Mouse (Mus musculus) natural killer cell, adult 2 months (primary cell): ENCODE results near the gene Klk10.

Experiments
- DNase-seq, 2 experiments: peaks; one replicate each; pipeline ENCODE4 v3.0.0; 2022; ENCODE audit warnings: low spot score in 2 of 2

Klk10 gene

GRCm38 (mm10) chr7:43780746-43781145 is at the start of gene Klk10:
Gene Klk10, plus strand, starts transcription at chr7:43781035.
- no peak for DNase-seq

- DNase-seq: no peak
Measured at GRCm38 (mm10) chr7:43747788-43748187, 33.0 kb upstream of the Klk10 start.

GRCm38 (mm10) chr7:43752806-43753205 is 28.0 kb upstream of the Klk10 start:
- no peak for DNase-seq

DNA sequence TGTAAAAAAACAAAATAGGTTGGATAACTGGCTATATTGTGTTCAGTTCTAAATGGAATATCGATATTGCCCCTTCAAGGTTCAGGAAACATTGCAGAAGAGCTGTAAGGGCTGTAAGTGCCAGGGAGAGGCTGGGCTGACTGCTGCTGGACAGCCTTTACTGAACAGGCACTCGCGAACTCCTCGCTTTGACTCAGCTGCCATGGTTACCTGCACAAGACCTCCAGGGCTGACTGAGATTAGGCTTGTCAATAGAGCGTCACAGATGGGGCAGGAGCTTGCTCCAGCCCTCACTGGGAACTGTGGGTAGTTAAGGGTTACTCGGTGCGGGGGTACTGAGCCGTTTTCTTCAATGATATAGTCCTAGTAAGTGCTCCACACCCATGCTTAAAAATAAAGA is 14.4 kb upstream of the Klk10 start:
- no peak for DNase-seq

DNA sequence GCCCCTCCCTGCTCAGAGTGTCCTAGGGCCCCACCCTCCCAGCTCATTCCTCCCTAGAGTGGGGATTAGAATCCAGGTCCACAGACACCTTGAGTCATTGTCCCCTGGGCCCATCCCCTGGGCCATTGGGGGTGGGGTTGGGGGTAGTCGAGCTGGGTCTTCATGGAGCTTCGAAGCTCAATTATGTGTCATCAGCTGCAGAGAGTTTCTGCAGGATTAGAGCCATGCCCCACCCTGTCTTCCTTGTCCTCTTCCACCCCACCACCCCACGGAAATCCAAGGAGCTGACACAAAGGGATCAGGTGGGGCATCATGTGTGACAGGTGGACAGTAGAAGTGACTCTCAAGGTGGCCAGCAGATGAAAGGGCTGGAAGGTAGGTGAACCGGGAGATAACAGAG is 12.2 kb upstream of the Klk10 start, which contains the start of gene Klk12:
TSS of gene Klk12 (plus strand) at position 301 of the 400 bp plus-strand sequence.
- DNase-seq: no peak

DNA sequence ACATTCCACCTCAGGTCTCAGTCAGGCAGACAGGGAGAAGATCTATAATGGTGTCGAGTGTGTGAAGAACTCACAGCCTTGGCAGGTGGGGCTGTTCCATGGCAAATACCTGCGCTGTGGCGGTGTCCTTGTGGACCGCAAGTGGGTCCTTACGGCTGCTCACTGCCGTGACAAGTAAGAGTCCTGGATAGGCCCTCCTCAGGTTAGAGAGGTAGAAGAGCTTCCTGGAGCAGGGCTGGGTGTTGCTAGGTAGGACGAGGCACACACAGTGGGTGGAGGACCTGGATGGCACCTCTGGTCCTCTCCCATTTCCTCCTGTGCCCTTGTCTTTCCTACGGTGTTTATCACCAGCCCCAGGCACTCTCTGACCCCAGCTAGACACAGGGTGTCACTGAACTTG is 11.2 kb upstream of the Klk10 start:
- DNase-seq: no peak

- no peak for DNase-seq
Measured at GRCm38 (mm10) chr7:43770701-43771100, 10.1 kb upstream of the Klk10 start.

- DNase-seq: no peak
Measured at GRCm38 (mm10) chr7:43771916-43772315, 8.9 kb upstream of the Klk10 start.

- DNase-seq: no peak
Measured at GRCm38 (mm10) chr7:43772901-43773300, 7.9 kb upstream of the Klk10 start.

DNA sequence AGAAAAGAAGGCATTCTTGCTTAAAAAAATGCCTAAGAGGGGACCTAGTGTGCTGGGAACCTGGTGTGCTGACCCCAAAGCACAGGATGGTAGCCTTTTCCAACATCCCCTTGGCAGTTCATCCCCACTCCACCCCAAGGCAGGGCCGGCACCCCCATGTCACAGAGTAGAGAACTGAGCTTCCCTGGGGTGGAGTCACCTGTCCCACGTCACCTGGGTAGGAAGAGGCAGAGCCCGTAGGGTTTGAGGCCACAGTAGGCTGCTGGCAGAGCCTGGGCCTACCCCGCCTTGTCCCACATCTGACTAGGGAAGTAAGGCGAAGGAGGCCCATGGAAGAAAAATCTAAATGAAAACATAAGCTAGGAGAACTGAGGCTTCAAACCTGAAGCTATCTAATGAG is 6.5 kb upstream of the Klk10 start, which contains the start of gene Klk11:
TSS of gene Klk11 (plus strand) at position 241 of the 400 bp plus-strand sequence.
- no peak for DNase-seq

- no peak for DNase-seq
Measured at GRCm38 (mm10) chr7:43774802-43775201, 6.0 kb upstream of the Klk10 start.

GRCm38 (mm10) chr7:43775311-43776057 is 5.4 kb upstream of the Klk10 start:
- DNase-seq: no peak

- DNase-seq: no peak
Measured at GRCm38 (mm10) chr7:43776506-43776905, 4.3 kb upstream of the Klk10 start.

DNA sequence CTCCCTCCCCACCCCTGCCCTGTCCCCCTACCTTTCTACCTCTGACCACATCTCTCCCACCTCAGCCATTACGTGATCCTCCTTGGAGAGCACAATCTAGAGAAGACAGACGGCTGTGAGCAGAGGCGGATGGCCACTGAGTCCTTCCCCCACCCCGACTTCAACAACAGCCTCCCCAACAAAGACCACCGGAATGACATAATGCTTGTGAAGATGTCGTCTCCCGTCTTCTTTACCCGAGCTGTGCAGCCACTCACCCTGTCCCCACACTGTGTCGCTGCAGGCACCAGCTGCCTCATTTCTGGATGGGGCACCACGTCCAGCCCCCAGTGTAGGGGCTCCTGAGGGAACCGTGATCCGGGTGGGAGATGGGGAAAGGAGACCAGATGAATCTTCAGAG is 3.4 kb upstream of the Klk10 start:
- DNase-seq: no peak

DNA sequence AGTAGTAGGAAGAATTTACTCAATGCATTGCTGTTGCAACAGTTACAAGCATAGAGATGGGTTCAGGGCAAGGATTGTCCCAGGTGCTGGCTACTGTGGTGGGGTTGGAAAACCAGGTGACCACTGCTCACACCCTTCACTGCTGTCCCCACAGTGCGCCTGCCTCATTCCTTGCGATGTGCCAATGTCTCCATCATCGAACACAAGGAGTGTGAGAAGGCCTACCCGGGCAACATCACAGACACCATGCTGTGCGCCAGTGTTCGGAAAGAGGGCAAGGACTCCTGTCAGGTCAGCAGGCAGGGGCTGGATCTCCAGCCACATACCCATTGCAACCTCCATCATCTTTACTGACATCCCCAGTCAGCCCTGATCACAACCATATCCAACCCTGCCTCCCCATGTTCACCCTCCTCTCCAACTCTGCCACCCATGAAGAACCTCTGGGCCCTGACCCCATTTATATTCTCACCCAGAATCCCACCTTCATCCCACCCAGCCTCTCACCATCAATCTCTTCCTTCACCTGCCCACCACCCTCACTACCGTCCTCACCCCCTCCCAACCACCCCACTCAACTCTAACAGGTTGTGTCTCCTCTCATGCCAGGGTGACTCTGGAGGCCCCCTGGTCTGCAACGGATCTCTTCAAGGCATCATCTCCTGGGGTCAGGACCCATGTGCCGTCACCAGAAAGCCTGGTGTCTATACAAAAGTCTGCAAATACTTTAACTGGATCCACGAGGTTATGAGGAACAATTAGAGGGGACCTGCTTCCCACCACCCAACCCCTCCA is 2.5 kb upstream of the Klk10 start:
- no peak for DNase-seq

- DNase-seq: no peak
Measured at GRCm38 (mm10) chr7:43780241-43780640, 594 bp upstream of the Klk10 start.

DNA sequence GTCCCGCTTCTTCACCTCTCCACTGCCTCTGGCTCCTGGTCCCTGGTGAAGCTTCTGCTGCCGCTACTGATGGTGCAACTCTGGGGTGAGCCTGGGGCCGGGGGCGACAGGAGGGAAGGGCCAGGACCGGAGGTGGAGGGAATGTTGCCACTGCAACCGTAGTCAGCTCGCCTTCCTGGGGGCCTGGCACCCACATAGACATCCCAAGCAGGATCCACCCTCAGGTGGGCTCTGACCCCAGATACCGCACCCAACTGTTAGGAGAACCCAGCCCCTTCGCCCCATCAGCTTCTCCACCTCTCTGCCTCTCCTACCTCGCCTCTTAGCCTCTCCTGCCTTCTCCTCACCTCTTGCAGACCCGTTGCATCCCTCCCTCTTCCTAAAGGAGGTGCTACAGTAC is 706 bp downstream of the Klk10 start:
- no peak for DNase-seq

GRCm38 (mm10) chr7:43782275-43783265 is 1.7 kb downstream of the Klk10 start:
- peak; percentile 39 to 61 for DNase-seq

GRCm38 (mm10) chr7:43785286-43785685 is 4.5 kb downstream of the Klk10 start:
- no peak for DNase-seq

DNA sequence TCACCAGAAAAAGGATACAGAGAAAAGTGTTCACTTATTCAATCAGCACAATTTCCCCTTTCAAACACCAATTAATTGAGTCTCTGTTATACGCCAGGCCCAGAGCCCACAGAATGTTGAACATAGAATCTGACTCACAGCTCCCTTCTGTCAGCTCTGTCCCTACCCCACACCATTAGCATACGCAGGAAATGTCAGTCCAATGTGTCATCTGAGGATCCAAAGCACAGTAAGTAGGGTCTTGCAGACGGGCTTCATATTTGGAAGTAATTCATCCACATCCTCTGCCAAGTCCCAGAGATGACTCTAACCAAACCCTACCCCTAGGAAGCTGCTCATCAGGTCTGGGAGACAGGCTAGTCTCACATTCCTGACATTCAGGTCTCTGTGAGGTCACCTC is 7.3 kb downstream of the Klk10 start:
- no peak for DNase-seq

- no peak for DNase-seq
Measured at GRCm38 (mm10) chr7:43789295-43789694, 8.5 kb downstream of the Klk10 start.

GRCm38 (mm10) chr7:43791591-43791990 is 10.8 kb downstream of the Klk10 start, which contains the start of gene Klk9:
Gene Klk9, plus strand, starts transcription at chr7:43791891.
- DNase-seq: no peak
